Mouse (Mus musculus): ENCODE results near the gene Sh3bgrl2.

GRCm38 (mm10) chr9:83527341-83528060 lies 20.6 kb upstream of the Sh3bgrl2 start:
- no peak for TF ChIP-seq POLR2A (IDR thresholded peaks at IDR 0.05; ENCODE audit: borderline replicate concordance, extremely low read depth, low read depth, low read length)
- no peak for TF ChIP-seq CTCF (IDR thresholded peaks at IDR 0.05; ENCODE audit: insufficient read depth, low read length)

Measured in lung, adult 2 months (tissue).